Mouse (Mus musculus) liver, embryonic 14.5 days (tissue): ENCODE measurements around the gene Gm10644.

Source experiments
- CTCF ChIP-seq: IDR thresholded peaks from 2 replicates; pipeline ENCODE4 v1.5.1; 2016; ENCODE audit warnings: antibody characterized with exemption, low read depth, control low read depth
- EP300 ChIP-seq: IDR thresholded peaks from 2 replicates; pipeline ENCODE4 v1.6.1; 2016; ENCODE audit warnings: antibody characterized with exemption, low read depth

DNA sequence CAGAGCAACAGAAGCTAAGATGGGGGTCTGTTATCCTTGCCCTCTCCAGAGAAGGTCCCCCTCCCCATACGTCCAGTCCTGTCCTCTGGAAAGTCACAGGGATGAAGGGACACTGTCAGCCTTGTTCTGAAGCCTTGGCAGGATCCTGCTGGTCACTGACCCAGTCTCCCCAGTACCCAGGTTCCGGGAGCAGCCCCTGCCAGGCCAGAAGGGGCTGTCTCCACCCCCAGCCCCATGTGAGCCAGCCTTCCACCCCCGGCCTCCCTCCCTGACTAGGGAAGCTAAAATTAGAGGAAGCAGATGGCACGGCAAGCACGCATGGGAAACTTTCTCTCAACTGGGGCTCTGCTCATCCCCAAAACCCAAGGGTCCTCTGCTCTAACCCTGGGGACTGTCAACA lies 39.0 kb downstream of the Gm10644 start:
- TF ChIP-seq EP300 (no peak), CTCF (no peak)
